ENCODE assay signal across 12 mouse cellular contexts in the genomic region with DNA sequence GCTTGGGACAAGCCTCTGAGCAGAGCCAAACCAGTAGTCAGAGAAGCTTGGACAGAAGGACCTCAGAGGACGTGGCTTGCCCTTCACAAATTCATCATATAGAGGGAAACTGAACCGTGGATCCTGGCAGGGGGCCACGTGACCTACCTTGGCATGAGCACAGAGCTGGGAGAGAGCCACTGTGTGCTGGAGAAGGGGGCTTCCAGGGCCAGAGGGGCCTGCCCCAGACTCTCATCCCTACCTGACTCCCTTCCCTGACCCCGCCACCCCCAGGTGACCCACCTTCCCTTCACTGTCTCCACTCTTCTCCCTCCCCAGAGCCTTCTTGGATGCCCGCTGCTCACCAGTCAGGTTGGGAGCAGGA. TPM values are rescaled to one million over a fixed set of nuclear protein-coding genes. Genes with fewer than 3 reads are reported as not detected.
DNase-seq lines count a peak whose midpoint lies in the region; ATAC-seq lines count a peak whose summit lies in the region.
"Had no signal": no experiment of that assay in that cellular context is flagged by ENCODE, and none has a peak within 500 bp of the region (broad histone marks: within the 10 kb centered on the region; RNA-seq: fewer than 3 reads in every experiment).

No protein-coding gene starts in this region.

- peak; percentile 7; the same call in 1 of the 2 replicates for ATAC-seq in forebrain, embryonic 16.5 days
- no peak for ATAC-seq in forebrain, embryonic 13.5 days
- ATAC-seq in neural tube, embryonic 13.5 days (ENCODE audit: low read depth), result peak; percentile 24; the same call in 1 of the 2 replicates
- no peak; the same call in 1 of the 2 replicates for ATAC-seq in neural tube, embryonic 15.5 days (ENCODE audit: low FRiP score)
- ATAC-seq in liver, embryonic 15.5 days (ENCODE audit: insufficient read depth), result no peak
- ATAC-seq in stomach, embryonic 16.5 days (ENCODE audit: insufficient read depth, low FRiP score), result 0 out of 2 replicates have a peak, but pooled peaks have one; percentile 16

- 61% methylated on average over 5 of the region's 5 CpGs for WGBS in forebrain, embryonic 16.5 days
- 67% methylated on average over 5 of the region's 5 CpGs for WGBS in forebrain, embryonic 13.5 days
- 76% methylated on average over 5 of the region's 5 CpGs for WGBS in neural tube, embryonic 13.5 days
- 79% methylated on average over 5 of the region's 5 CpGs for WGBS in neural tube, embryonic 15.5 days
- 55% methylated on average over 5 of the region's 5 CpGs for WGBS in liver, embryonic 15.5 days (ENCODE audit: insufficient replicate concordance)
- WGBS in stomach, embryonic 16.5 days, result 61% methylated on average over 5 of the region's 5 CpGs

- no peaks in the 10 kb centered on the region for H3K9me3 ChIP-seq in forebrain, embryonic 16.5 days (ENCODE audit: control insufficient read depth, low read length)
- no peaks in the 10 kb centered on the region for H3K9me3 ChIP-seq in forebrain, embryonic 13.5 days (replicated peaks)
- H3K9me3 ChIP-seq in neural tube, embryonic 13.5 days, result no peaks in the 10 kb centered on the region
- H3K9me3 ChIP-seq in neural tube, embryonic 15.5 days (replicated peaks), result no peaks in the 10 kb centered on the region
- no peaks in the 10 kb centered on the region for H3K9me3 ChIP-seq in liver, embryonic 15.5 days (replicated peaks)
- no peaks in the 10 kb centered on the region for H3K9me3 ChIP-seq in stomach, embryonic 16.5 days (replicated peaks; ENCODE audit: control insufficient read depth, low read length)
- H3K9me3 ChIP-seq: embryonic facial prominence, embryonic 12.5 days had no signal

- H3K4me1 ChIP-seq in forebrain, embryonic 16.5 days (replicated peaks; ENCODE audit: control insufficient read depth, insufficient read depth, low read length), result peaks cover 9% of the 10 kb centered on the region
- peaks cover 15% of the 10 kb centered on the region for H3K4me1 ChIP-seq in forebrain, embryonic 13.5 days
- peaks cover 35% of the 10 kb centered on the region for H3K4me1 ChIP-seq in neural tube, embryonic 13.5 days (replicated peaks)
- H3K4me1 ChIP-seq in neural tube, embryonic 15.5 days, result peaks cover 20% of the 10 kb centered on the region
- peaks cover 11% of the 10 kb centered on the region for H3K4me1 ChIP-seq in liver, embryonic 15.5 days (replicated peaks)
- H3K4me1 ChIP-seq in stomach, embryonic 16.5 days (ENCODE audit: control insufficient read depth, insufficient read depth, low read length), result 0 out of 2 replicates have a peak, but pooled peaks cover 4% of the 10 kb centered on the region

- H3K4me2 ChIP-seq in forebrain, embryonic 16.5 days (ENCODE audit: low read length), result no peak overlapping the region
- no peak overlapping the region for H3K4me2 ChIP-seq in forebrain, embryonic 13.5 days
- no peak overlapping the region for H3K4me2 ChIP-seq in neural tube, embryonic 13.5 days
- H3K4me2 ChIP-seq in neural tube, embryonic 15.5 days, result no peak overlapping the region
- H3K4me2 ChIP-seq in liver, embryonic 15.5 days, result peak overlapping the region; percentile 59; the same call in 1 of the 2 replicates
- H3K4me2 ChIP-seq in stomach, embryonic 16.5 days (ENCODE audit: low read depth, low read length), result no peak overlapping the region
- H3K4me2 ChIP-seq: embryonic facial prominence, embryonic 12.5 days had no signal

- no peaks in the 10 kb centered on the region for H3K27me3 ChIP-seq in forebrain, embryonic 16.5 days (replicated peaks; ENCODE audit: control insufficient read depth, insufficient read depth, low read length)
- no peaks in the 10 kb centered on the region for H3K27me3 ChIP-seq in forebrain, embryonic 13.5 days
- no peaks in the 10 kb centered on the region for H3K27me3 ChIP-seq in neural tube, embryonic 13.5 days
- no peaks in the 10 kb centered on the region for H3K27me3 ChIP-seq in neural tube, embryonic 15.5 days (replicated peaks)
- H3K27me3 ChIP-seq in liver, embryonic 15.5 days, result 0 out of 2 replicates have a peak, but pooled peaks cover 6% of the 10 kb centered on the region
- no peaks in the 10 kb centered on the region for H3K27me3 ChIP-seq in stomach, embryonic 16.5 days (ENCODE audit: control insufficient read depth, insufficient read depth, low read length)

- H3K27ac ChIP-seq in forebrain, embryonic 16.5 days (ENCODE audit: low read length), result no peak overlapping the region
- no peak overlapping the region for H3K27ac ChIP-seq in forebrain, embryonic 13.5 days
- H3K27ac ChIP-seq in neural tube, embryonic 13.5 days (replicated peaks), result no peak overlapping the region
- no peak overlapping the region for H3K27ac ChIP-seq in neural tube, embryonic 15.5 days (replicated peaks)
- H3K27ac ChIP-seq in liver, embryonic 15.5 days (replicated peaks), result no peak overlapping the region
- no peak overlapping the region for H3K27ac ChIP-seq in stomach, embryonic 16.5 days (ENCODE audit: low read length)
- H3K27ac ChIP-seq: embryonic facial prominence, embryonic 12.5 days; gastrocnemius, adult 2 months had no signal

- H3K4me3 ChIP-seq in forebrain, embryonic 16.5 days (replicated peaks; ENCODE audit: low read length), result no peak overlapping the region
- H3K4me3 ChIP-seq in forebrain, embryonic 13.5 days, result no peak overlapping the region
- no peak overlapping the region for H3K4me3 ChIP-seq in neural tube, embryonic 13.5 days
- no peak overlapping the region for H3K4me3 ChIP-seq in neural tube, embryonic 15.5 days (replicated peaks)
- no peak overlapping the region for H3K4me3 ChIP-seq in liver, embryonic 15.5 days (replicated peaks)
- H3K4me3 ChIP-seq in stomach, embryonic 16.5 days (replicated peaks; ENCODE audit: low read length), result no peak overlapping the region
- H3K4me3 ChIP-seq: embryonic facial prominence, embryonic 12.5 days; gastrocnemius, adult 2 months had no signal

- H3K36me3 ChIP-seq in forebrain, embryonic 16.5 days (ENCODE audit: control insufficient read depth, insufficient read depth), result no peaks in the 10 kb centered on the region
- no peaks in the 10 kb centered on the region for H3K36me3 ChIP-seq in forebrain, embryonic 13.5 days (ENCODE audit: poor library complexity, severe bottlenecking)
- H3K36me3 ChIP-seq in neural tube, embryonic 13.5 days, result no peaks in the 10 kb centered on the region
- H3K36me3 ChIP-seq in neural tube, embryonic 15.5 days, result no peaks in the 10 kb centered on the region
- H3K36me3 ChIP-seq in liver, embryonic 15.5 days (replicated peaks), result no peaks in the 10 kb centered on the region
- no peaks in the 10 kb centered on the region for H3K36me3 ChIP-seq in stomach, embryonic 16.5 days (ENCODE audit: control insufficient read depth, insufficient read depth, low read length)
- H3K36me3 ChIP-seq: embryonic facial prominence, embryonic 12.5 days had no signal

- no peak overlapping the region for H3K9ac ChIP-seq in forebrain, embryonic 16.5 days (replicated peaks; ENCODE audit: low read depth, low read length)
- H3K9ac ChIP-seq in forebrain, embryonic 13.5 days, result no peak overlapping the region
- no peak overlapping the region for H3K9ac ChIP-seq in neural tube, embryonic 13.5 days
- no peak overlapping the region for H3K9ac ChIP-seq in neural tube, embryonic 15.5 days (replicated peaks)
- H3K9ac ChIP-seq in liver, embryonic 15.5 days, result no peak overlapping the region
- no peak overlapping the region for H3K9ac ChIP-seq in stomach, embryonic 16.5 days (ENCODE audit: low read length)
- H3K9ac ChIP-seq: embryonic facial prominence, embryonic 12.5 days had no signal

- no peak for DNase-seq in cerebellum, postnatal 36 days
- no peak for DNase-seq in cerebellum, adult 9-10 months

RNA-seq across cellular contexts. Expression of a gene that starts 30.8 kb away (rescaled TPM):
- 8.2 and 18.0 TPM in 2 replicates for polyA plus RNA-seq in forebrain, embryonic 16.5 days (2015; fragmentation: Nextera tagmentation; extraction: Ambion mirVana)
- polyA plus RNA-seq in forebrain, embryonic 13.5 days (2015; fragmentation: Nextera tagmentation; extraction: Ambion mirVana), result 32.9 and 38.8 TPM in 2 replicates
- polyA plus RNA-seq in neural tube, embryonic 13.5 days (2015; fragmentation: Nextera tagmentation; extraction: Ambion mirVana), result 14.5 TPM in 2 replicates
- 7.7 and 9.0 TPM in 2 replicates for polyA plus RNA-seq in neural tube, embryonic 15.5 days (2015; fragmentation: Nextera tagmentation; extraction: Ambion mirVana)
- 0.08 TPM in 1 of 2 replicates, not detected in the other for polyA plus RNA-seq in liver, embryonic 15.5 days (2015; fragmentation: Nextera tagmentation; extraction: Ambion mirVana)
- polyA plus RNA-seq in stomach, embryonic 16.5 days (2015; fragmentation: Nextera tagmentation; extraction: Ambion mirVana), result not detected in 2 replicates
- polyA plus RNA-seq: intestine, embryonic 16.5 days; large intestine, adult 2 months had no signal

Comparison
In these comparisons a context has a peak if more than half of its experiments do, and no peak if none do; other contexts are left out.
1. ATAC-seq: peak in forebrain, embryonic 16.5 days (single experiment), neural tube, embryonic 13.5 days (single experiment) and stomach, embryonic 16.5 days (single experiment); none in forebrain, embryonic 13.5 days (single experiment), neural tube, embryonic 15.5 days (single experiment) and liver, embryonic 15.5 days (single experiment).